8 mouse cellular contexts compared by ENCODE assay signal in the genomic region with DNA sequence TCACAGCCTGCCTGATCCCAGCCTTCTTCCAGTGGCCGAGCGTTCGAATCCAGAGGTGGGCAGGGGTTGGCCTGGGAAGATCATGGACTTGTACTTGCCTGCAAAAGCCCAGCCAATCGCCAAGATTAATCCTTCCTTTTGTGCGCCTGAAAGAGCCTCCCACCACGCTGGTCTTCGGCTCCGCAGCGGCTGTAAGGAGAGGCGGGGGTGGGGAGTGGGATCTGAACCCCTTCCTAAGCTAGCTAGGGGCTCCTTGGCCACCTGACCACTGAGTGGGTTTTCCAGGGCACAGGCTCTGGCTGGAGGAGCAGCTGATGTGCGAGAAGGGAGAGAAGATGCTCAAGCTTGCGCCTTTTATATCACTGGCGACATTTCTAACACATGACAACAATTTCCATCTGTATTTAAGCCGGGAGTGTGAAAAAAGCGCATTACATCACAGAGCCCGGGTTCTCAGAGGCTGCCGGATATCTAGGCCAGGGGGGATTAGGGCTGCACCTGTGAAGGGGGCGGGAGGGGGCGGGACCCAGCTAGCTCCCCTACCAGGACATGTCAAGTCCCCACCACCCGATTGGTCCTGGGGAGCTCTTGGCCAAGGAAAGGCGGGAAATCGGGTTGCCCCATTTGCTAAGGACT.
A peak's percentile ranks its signal among the peaks of the same experiment; 100 is the strongest.
DNase-seq lines count a peak whose midpoint lies in the region; ATAC-seq and TF ChIP-seq lines count a peak whose summit lies in the region.

No protein-coding gene starts in this region.

- peak overlapping the region; percentile 29 for H3K4me3 ChIP-seq in lung, embryonic 14.5 days (ENCODE audit: low read depth, low read length)
- no peak overlapping the region for H3K4me3 ChIP-seq in lung, postnatal 0 days (ENCODE audit: low read depth, low read length)
- peak overlapping the region; percentile 33 for H3K4me3 ChIP-seq in embryonic facial prominence, embryonic 11.5 days (ENCODE audit: low read depth, low read length)
- peak overlapping the region; percentile 59 for H3K4me3 ChIP-seq in hindbrain, postnatal 0 days (ENCODE audit: low read length)
- peak overlapping the region; percentile 45 for H3K4me3 ChIP-seq in midbrain, embryonic 11.5 days (ENCODE audit: low read depth, low read length)

- peak; percentile 15 for DNase-seq in lung, embryonic 14.5 days
- no peak for DNase-seq in lung, postnatal 0 days (ENCODE audit: low spot score)
- peak; percentile 70 for DNase-seq in embryonic facial prominence, embryonic 11.5 days (ENCODE audit: low spot score)
- peak; percentile 77 for DNase-seq in hindbrain, postnatal 0 days (ENCODE audit: low spot score)
- DNase-seq in midbrain, embryonic 11.5 days (ENCODE audit: low spot score, missing footprints), result peak; percentile 98
- DNase-seq in natural killer cell, adult 2 months (ENCODE audit: low spot score in 2 of 2), result no peak
- no peak for DNase-seq in gastrocnemius, postnatal 14 days

- no peaks in the 10 kb centered on the region for H3K36me3 ChIP-seq in lung, embryonic 14.5 days (ENCODE audit: insufficient read depth)
- no peaks in the 10 kb centered on the region for H3K36me3 ChIP-seq in lung, postnatal 0 days (ENCODE audit: insufficient read depth, low read length)
- no peaks in the 10 kb centered on the region for H3K36me3 ChIP-seq in embryonic facial prominence, embryonic 11.5 days (replicated peaks; ENCODE audit: control insufficient read depth, insufficient read depth, low read depth, low read length)
- no peaks in the 10 kb centered on the region for H3K36me3 ChIP-seq in hindbrain, postnatal 0 days (ENCODE audit: insufficient read depth, low read length)
- no peaks in the 10 kb centered on the region for H3K36me3 ChIP-seq in midbrain, embryonic 11.5 days (ENCODE audit: control insufficient read depth, insufficient read depth, low read length)

- H3K9ac ChIP-seq in lung, embryonic 14.5 days, result peak overlapping the region; percentile 36
- H3K9ac ChIP-seq in lung, postnatal 0 days (replicated peaks; ENCODE audit: low read depth), result no peak overlapping the region
- peak overlapping the region; percentile 65 for H3K9ac ChIP-seq in embryonic facial prominence, embryonic 11.5 days (replicated peaks; ENCODE audit: low read length)
- peak overlapping the region; percentile 78 for H3K9ac ChIP-seq in hindbrain, postnatal 0 days (replicated peaks; ENCODE audit: low read length)
- peak overlapping the region; percentile 76 for H3K9ac ChIP-seq in midbrain, embryonic 11.5 days (ENCODE audit: low read length)

- intact Hi-C loops in gastrocnemius, postnatal 14 days (cut with DNase I; ENCODE audit: low total_unique reads), result no loop called here

- no peak for TF ChIP-seq EP300 in lung, postnatal 0 days (IDR thresholded peaks at IDR 0.05)

- peak overlapping the region; percentile 85 for H3K27ac ChIP-seq in lung, embryonic 14.5 days (ENCODE audit: low read depth)
- H3K27ac ChIP-seq in lung, postnatal 0 days (ENCODE audit: low read length), result no peak overlapping the region
- H3K27ac ChIP-seq in embryonic facial prominence, embryonic 11.5 days (replicated peaks; ENCODE audit: low read depth, low read length), result peak overlapping the region; percentile 93
- H3K27ac ChIP-seq in hindbrain, postnatal 0 days, result peak overlapping the region; percentile 98
- H3K27ac ChIP-seq in midbrain, embryonic 11.5 days (ENCODE audit: low read depth, low read length), result peak overlapping the region; percentile 99

- no peaks in the 10 kb centered on the region for H3K9me3 ChIP-seq in lung, embryonic 14.5 days (ENCODE audit: low read depth, low read length)
- H3K9me3 ChIP-seq in lung, postnatal 0 days (ENCODE audit: low read length), result no peaks in the 10 kb centered on the region
- H3K9me3 ChIP-seq in embryonic facial prominence, embryonic 11.5 days (replicated peaks; ENCODE audit: control insufficient read depth, low read length), result no peaks in the 10 kb centered on the region
- H3K9me3 ChIP-seq in hindbrain, postnatal 0 days (ENCODE audit: low read length), result no peaks in the 10 kb centered on the region
- H3K9me3 ChIP-seq in midbrain, embryonic 11.5 days (ENCODE audit: control insufficient read depth, low read length), result no peaks in the 10 kb centered on the region

- peaks cover 5% of the 10 kb centered on the region; the same call in 1 of the 2 replicates for H3K27me3 ChIP-seq in lung, embryonic 14.5 days (ENCODE audit: insufficient read depth, low read length)
- no peaks in the 10 kb centered on the region for H3K27me3 ChIP-seq in lung, postnatal 0 days (replicated peaks; ENCODE audit: insufficient read depth, low read length)
- no peaks in the 10 kb centered on the region for H3K27me3 ChIP-seq in embryonic facial prominence, embryonic 11.5 days (ENCODE audit: control insufficient read depth, insufficient read depth, low read length)
- no peaks in the 10 kb centered on the region for H3K27me3 ChIP-seq in hindbrain, postnatal 0 days (ENCODE audit: insufficient read depth, low read length)
- H3K27me3 ChIP-seq in midbrain, embryonic 11.5 days (ENCODE audit: control insufficient read depth, insufficient read depth, low read length), result no peaks in the 10 kb centered on the region

- peak overlapping the region; percentile 56 for H3K4me2 ChIP-seq in lung, embryonic 14.5 days
- H3K4me2 ChIP-seq in lung, postnatal 0 days (replicated peaks; ENCODE audit: low read depth, low read length), result no peak overlapping the region
- peak overlapping the region; percentile 64 for H3K4me2 ChIP-seq in embryonic facial prominence, embryonic 11.5 days (ENCODE audit: low read depth, low read length)
- peak overlapping the region; percentile 68 for H3K4me2 ChIP-seq in hindbrain, postnatal 0 days (ENCODE audit: low read depth, low read length)
- H3K4me2 ChIP-seq in midbrain, embryonic 11.5 days, result peak overlapping the region; percentile 57

- WGBS in lung, embryonic 14.5 days, result 7% methylated on average over 22 of the region's 22 CpGs
- 12% methylated on average over 22 of the region's 22 CpGs for WGBS in lung, postnatal 0 days
- 2% methylated on average over 22 of the region's 22 CpGs for WGBS in embryonic facial prominence, embryonic 11.5 days
- under 1% methylated on average over 22 of the region's 22 CpGs for WGBS in hindbrain, postnatal 0 days
- WGBS in midbrain, embryonic 11.5 days, result 1% methylated on average over 22 of the region's 22 CpGs

- TF ChIP-seq CTCF in lung, embryonic 14.5 days (IDR thresholded peaks at IDR 0.05; ENCODE audit: low read depth), result no peak
- no peak for TF ChIP-seq CTCF in lung, postnatal 0 days (IDR thresholded peaks at IDR 0.05)
- no peak for TF ChIP-seq CTCF in hindbrain, postnatal 0 days (IDR thresholded peaks at IDR 0.05; ENCODE audit: low read depth)

- peaks cover 8% of the 10 kb centered on the region for H3K4me1 ChIP-seq in lung, embryonic 14.5 days (ENCODE audit: insufficient read depth)
- H3K4me1 ChIP-seq in lung, postnatal 0 days (ENCODE audit: insufficient read depth, low read depth, low read length), result no peaks in the 10 kb centered on the region
- 0 out of 2 replicates have a peak, but pooled peaks cover 8% of the 10 kb centered on the region for H3K4me1 ChIP-seq in embryonic facial prominence, embryonic 11.5 days (ENCODE audit: control insufficient read depth, insufficient read depth, low read length)
- peaks cover 6% of the 10 kb centered on the region; the same call in 1 of the 2 replicates for H3K4me1 ChIP-seq in hindbrain, postnatal 0 days (ENCODE audit: insufficient read depth, low read length)
- H3K4me1 ChIP-seq in midbrain, embryonic 11.5 days (ENCODE audit: control insufficient read depth, insufficient read depth, low read length), result peaks cover 30% of the 10 kb centered on the region

- peak; percentile 77 for ATAC-seq in lung, embryonic 14.5 days (ENCODE audit: insufficient read depth)
- no peak for ATAC-seq in lung, postnatal 0 days
- peak; percentile 51 for ATAC-seq in embryonic facial prominence, embryonic 11.5 days (replicated peaks; ENCODE audit: insufficient number of reproducible peaks, low FRiP score, low TSS enrichment, low read depth)
- ATAC-seq in hindbrain, postnatal 0 days, result peak; percentile 76
- peak; percentile 61 for ATAC-seq in midbrain, embryonic 11.5 days (ENCODE audit: low FRiP score)
- ATAC-seq in inflammation-experienced regulatory T-cells, adult 6 months, result no peak

Comparison
In these comparisons a context has a peak if more than half of its experiments do, and no peak if none do; other contexts are left out.
1. ATAC-seq: peak in lung, embryonic 14.5 days (single experiment), embryonic facial prominence, embryonic 11.5 days (single experiment), hindbrain, postnatal 0 days (single experiment) and midbrain, embryonic 11.5 days (single experiment); none in lung, postnatal 0 days (single experiment) and inflammation-experienced regulatory T-cells, adult 6 months (single experiment).
2. DNase-seq: peak in lung, embryonic 14.5 days (single experiment), embryonic facial prominence, embryonic 11.5 days (single experiment), hindbrain, postnatal 0 days (single experiment) and midbrain, embryonic 11.5 days (single experiment); none in lung, postnatal 0 days (single experiment), natural killer cell, adult 2 months (0 of 2) and gastrocnemius, postnatal 14 days (single experiment).